Mouse (Mus musculus) CH12.LX (cell line): Measurements from ENCODE around the gene Grb2. TPM values are rescaled to one million over a fixed set of nuclear protein-coding genes. Genes with fewer than 3 reads are reported as not detected.

Experiments
- DNase-seq: peaks from one replicate; pipeline ENCODE4 v3.0.0-alpha.2; 2013; ENCODE audit errors: extremely low read depth
- H3K27ac ChIP-seq: 2 replicates; pipeline ENCODE4 v1.5.1; 2012; ENCODE audit warnings: low read depth, mild to moderate bottlenecking, control low read depth, moderate library complexity; ENCODE audit not compliant: insufficient read depth
- H3K27me3 ChIP-seq: replicated peaks from 2 replicates; pipeline ENCODE3; 2012; ENCODE audit warnings: inconsistent platforms
- H3K36me3 ChIP-seq, 2 experiments: replicated peaks in 1 of 2; 2 replicates each; pipeline versions ENCODE3 to v1.6.1; 2012; ENCODE audit warnings: inconsistent platforms in 1 of 2, low read length in 1 of 2, mild to moderate bottlenecking in 1 of 2, mixed read lengths in 1 of 2, moderate library complexity in 1 of 2; ENCODE audit not compliant: control insufficient read depth in 1 of 2, insufficient read depth in 1 of 2
- H3K4me1 ChIP-seq, 2 experiments: 2 replicates each; pipeline ENCODE4 v1.6.1; 2012; ENCODE audit warnings: inconsistent platforms in 1 of 2, moderate library complexity in 1 of 2; ENCODE audit not compliant: insufficient read depth in 2 of 2, control insufficient read depth in 1 of 2
- H3K4me2 ChIP-seq: 2 replicates; pipeline ENCODE4 v1.6.1; 2012; ENCODE audit warnings: low read depth, mild to moderate bottlenecking, control low read depth; ENCODE audit not compliant: poor library complexity, insufficient read depth, severe bottlenecking
- H3K4me3 ChIP-seq, 3 experiments: fragments of 150-350 bp in 1 of 3; sonication (generic) in 1 of 3; replicated peaks in 1 of 3; 2 replicates each; pipeline versions ENCODE3 to v1.5.1; 2011 to 2012; ENCODE audit warnings: low read depth in 2 of 3, low read length in 2 of 3, mild to moderate bottlenecking in 2 of 3, moderate library complexity in 2 of 3, control low read depth in 1 of 3, improper control_type of control experiment in 1 of 3, inconsistent platforms in 1 of 3, mixed read lengths in 1 of 3; ENCODE audit not compliant: poor library complexity in 1 of 3
- H3K79me2 ChIP-seq: replicated peaks from 2 replicates; pipeline ENCODE4 v1.6.1; 2012; ENCODE audit warnings: mild to moderate bottlenecking, moderate library complexity; ENCODE audit not compliant: control insufficient read depth, poor library complexity, insufficient read depth, severe bottlenecking; ENCODE audit errors: extremely low read depth
- H3K9ac ChIP-seq: 2 replicates; pipeline ENCODE4 v1.6.1; 2012; ENCODE audit warnings: low read depth, mild to moderate bottlenecking, control low read depth, moderate library complexity; ENCODE audit not compliant: insufficient read depth
- H3K9me3 ChIP-seq: replicated peaks from 2 replicates; pipeline ENCODE3; 2012; ENCODE audit warnings: low read length, inconsistent platforms, mixed read lengths
- BHLHE40 ChIP-seq: IDR thresholded peaks from 2 replicates; pipeline ENCODE4 v1.6.1; 2011; ENCODE audit warnings: mild to moderate bottlenecking, low read depth, low read length, improper control_type of control experiment
- CHD1 ChIP-seq: IDR thresholded peaks from 2 replicates; pipeline ENCODE4 v1.6.1; 2012; ENCODE audit warnings: low read depth, low read length, improper control_type of control experiment, inconsistent platforms
- CTCF ChIP-seq, 2 experiments: IDR thresholded peaks in 1 of 2; conservative IDR thresholded peaks in 1 of 2; 2 replicates each; pipeline ENCODE4 v1.5.1; 2011 to 2012; ENCODE audit warnings: low read depth in 2 of 2, low read length in 2 of 2, improper control_type of control experiment in 1 of 2, inconsistent platforms in 1 of 2, mild to moderate bottlenecking in 1 of 2, moderate library complexity in 1 of 2
- E2F4 ChIP-seq: IDR thresholded peaks from 2 replicates; pipeline ENCODE4 v1.6.1; 2011; ENCODE audit warnings: low read depth, low read length, improper control_type of control experiment; ENCODE audit not compliant: insufficient replicate concordance
- EP300 ChIP-seq: IDR thresholded peaks from 2 replicates; pipeline ENCODE4 v1.6.1; 2011; ENCODE audit warnings: low read length, improper control_type of control experiment
- ETS1 ChIP-seq: conservative IDR thresholded peaks from 2 replicates; pipeline ENCODE4 v1.6.1; 2012; ENCODE audit warnings: low read depth, mild to moderate bottlenecking, inconsistent platforms, low read length, improper control_type of control experiment, moderate library complexity
- IRF4 ChIP-seq: IDR thresholded peaks from 2 replicates; pipeline ENCODE4 v1.6.1; 2014; ENCODE audit warnings: low read depth, mild to moderate bottlenecking, inconsistent platforms, low read length, improper control_type of control experiment
- MAZ ChIP-seq: IDR thresholded peaks from 2 replicates; pipeline ENCODE4 v1.6.1; 2012; ENCODE audit warnings: low read depth, mild to moderate bottlenecking, inconsistent platforms, low read length, improper control_type of control experiment, moderate library complexity
- MEF2A ChIP-seq: IDR thresholded peaks from 2 replicates; pipeline ENCODE4 v1.6.1; 2014; ENCODE audit warnings: low read depth, mild to moderate bottlenecking, inconsistent platforms, low read length, improper control_type of control experiment, borderline replicate concordance
- POLR2A ChIP-seq: IDR thresholded peaks from 2 replicates; pipeline ENCODE4 v1.6.1; 2011; ENCODE audit warnings: low read depth, mild to moderate bottlenecking, improper control_type of control experiment, low read length
- SIN3A ChIP-seq: IDR thresholded peaks from 2 replicates; pipeline ENCODE4 v1.6.1; 2012; ENCODE audit warnings: low read length, improper control_type of control experiment, inconsistent platforms
- UBTF ChIP-seq: IDR thresholded peaks from 2 replicates; pipeline ENCODE4 v1.6.1; 2012; ENCODE audit warnings: low read depth, mild to moderate bottlenecking, inconsistent platforms, low read length, improper control_type of control experiment, moderate library complexity
- dilution Hi-C: fragments of 300-500 bp; cut with MboI; formaldehyde crosslinking; loops from 2 replicates; pipeline ENCODE4 v1.14.3; 2020; ENCODE audit warnings: low sequenced_read_pairs; ENCODE audit not compliant: extremely low pct_unique_long_range_greater_than_20kb, extremely low pct_ligation_motif_present
- in situ Hi-C: fragments of 300-500 bp; cut with MboI; formaldehyde crosslinking; loops from 3 replicates; pipeline ENCODE4 v1.14.3; 2019; ENCODE audit warnings: low sequenced_read_pairs, low pct_ligation_motif_present, low pct_unique_long_range_greater_than_20kb, mixed read lengths
- polyA plus RNA-seq: library from polyadenylated mRNA; unstranded; fragments of >175 nt; gene quantifications from 2 replicates; pipeline ENCODE4 v1.2.1, GENCODE M21; 2012; ENCODE audit warnings: low read depth; ENCODE audit not compliant: insufficient read length
- total RNA-seq, 2 experiments: library from RNA; depleted of rRNA; stranded (reverse); fragments of 300-350 nt in 1 of 2; fragments of >200 nt in 1 of 2; gene quantifications; 2 replicates each; pipeline ENCODE4 v1.2.3; 2012 to 2014

Grb2 gene
- total and polyA plus RNA-seq, 3 experiments, result 63.6 to 241 (median 117) TPM

GRCm38 (mm10) chr11:115677511-115677910 lies 30.9 kb downstream of the Grb2 start:
- no peak overlapping the region for H3K9ac ChIP-seq
- peaks cover 8% of the 10 kb centered on the region for H3K9me3 ChIP-seq
- no peak overlapping the region for H3K27ac ChIP-seq
- peaks cover 41 to 70% of the 10 kb centered on the region in 2 experiments for H3K36me3 ChIP-seq
- in situ Hi-C loops, result no loop called here
- H3K79me2 ChIP-seq, result peaks cover 100% of the 10 kb centered on the region
- H3K4me1 ChIP-seq, result peaks cover 41 to 78% of the 10 kb centered on the region in 2 experiments
- dilution Hi-C loops, result no loop called here
- H3K4me2 ChIP-seq, result no peak overlapping the region
- no peaks in the 10 kb centered on the region for H3K27me3 ChIP-seq
- no peak overlapping the region for H3K4me3 ChIP-seq
- TF ChIP-seq BHLHE40 (no peak), CHD1 (no peak), CTCF (conservative IDR thresholded peaks at IDR 0.05 in 1 of 2, IDR thresholded peaks at IDR 0.05 in 1 of 2; ENCODE audit: low read depth in 2 of 2, low read length in 2 of 2) (no peak), MAZ (no peak)
- no peak for DNase-seq

- H3K9me3 ChIP-seq, result peaks cover 5% of the 10 kb centered on the region
- H3K27me3 ChIP-seq, result no peaks in the 10 kb centered on the region
- peaks cover 46 to 83% of the 10 kb centered on the region in 2 experiments for H3K4me1 ChIP-seq
- dilution Hi-C loops, result no loop called here
- no peak overlapping the region for H3K27ac ChIP-seq
- H3K4me3 ChIP-seq, result no peak overlapping the region
- TF ChIP-seq MEF2A, result no peak
- peak; percentile 10; the same call in 1 of the 2 replicates for TF ChIP-seq POLR2A
- peak; percentile 41 for TF ChIP-seq EP300
- peaks cover 33 to 64% of the 10 kb centered on the region in 2 experiments for H3K36me3 ChIP-seq
- no peak for DNase-seq
- no peak overlapping the region for H3K4me2 ChIP-seq
- in situ Hi-C loops, result no loop called here
- no peak overlapping the region for H3K9ac ChIP-seq
- H3K79me2 ChIP-seq, result peaks cover 99% of the 10 kb centered on the region
Observed at GRCm38 (mm10) chr11:115676738-115677137, 31.7 kb downstream of the Grb2 start.

GRCm38 (mm10) chr11:115674235-115674865 lies 34.0 kb downstream of the Grb2 start:
- H3K4me1 ChIP-seq, result peaks cover 55 to 97% of the 10 kb centered on the region in 2 experiments
- H3K27ac ChIP-seq, result peak overlapping the region; percentile 36
- dilution Hi-C loops, result no loop called here
- peaks cover 4% of the 10 kb centered on the region for H3K9me3 ChIP-seq
- no peaks in the 10 kb centered on the region for H3K27me3 ChIP-seq
- H3K79me2 ChIP-seq, result peaks cover 99% of the 10 kb centered on the region
- no peak for DNase-seq
- peak; percentile 35; the same call in 1 of the 2 replicates for TF ChIP-seq BHLHE40
- TF ChIP-seq CHD1, result peak; percentile 75; the same call in 1 of the 2 replicates
- peak; percentile 31; the same call in 1 of the 2 replicates for TF ChIP-seq EP300
- no peak for TF ChIP-seq E2F4
- TF ChIP-seq IRF4, result no peak
- 0 out of 2 replicates have a peak, but pooled peaks have one; percentile 38 for TF ChIP-seq SIN3A
- TF ChIP-seq UBTF, result 0 out of 2 replicates have a peak, but pooled peaks have one; percentile 56
- TF ChIP-seq ETS1, result no peak
- TF ChIP-seq POLR2A, result 0 out of 2 replicates have a peak, but pooled peaks have one; percentile 31
- H3K36me3 ChIP-seq, result peaks cover 29 to 56% of the 10 kb centered on the region in 2 experiments
- in situ Hi-C loops, result no loop called here
- H3K4me2 ChIP-seq, result peak overlapping the region; percentile 29
- H3K4me3 ChIP-seq, result no peak overlapping the region
- peak overlapping the region; percentile 2; the same call in 1 of the 2 replicates for H3K9ac ChIP-seq
